Mouse (Mus musculus) liver, adult 2 months (tissue): ENCODE results near the gene Nmur2. TPM values are rescaled to one million over a fixed set of nuclear protein-coding genes. Genes with fewer than 3 reads are reported as not detected.

Source experiments
- DNase-seq: peaks from one replicate; pipeline ENCODE4 v3.0.0-alpha.2; 2011; ENCODE audit warnings: low read depth, low spot score; ENCODE audit errors: extremely low read depth
- H3K27ac ChIP-seq: fragments of 200-500 bp; replicated peaks from 2 replicates; pipeline ENCODE4 v1.5.1; 2012; ENCODE audit warnings: low read depth, mild to moderate bottlenecking, control low read depth, inconsistent platforms, low read length; ENCODE audit not compliant: insufficient read depth
- H3K27me3 ChIP-seq: fragments of 200-500 bp; 2 replicates; pipeline ENCODE4 v1.6.1; 2012; ENCODE audit warnings: mild to moderate bottlenecking, moderate library complexity, low read length, inconsistent platforms; ENCODE audit not compliant: control insufficient read depth, insufficient read depth
- H3K36me3 ChIP-seq: fragments of 200-500 bp; 2 replicates; pipeline ENCODE4 v1.6.1; 2012; ENCODE audit warnings: low read length, inconsistent platforms; ENCODE audit not compliant: control insufficient read depth, insufficient read depth
- H3K4me1 ChIP-seq: fragments of 200-500 bp; 2 replicates; pipeline ENCODE4 v1.6.1; 2011; ENCODE audit warnings: low read length; ENCODE audit not compliant: control insufficient read depth, insufficient read depth
- H3K4me3 ChIP-seq: fragments of 200-500 bp; 2 replicates; pipeline ENCODE4 v1.5.1; 2011; ENCODE audit warnings: low read depth, mild to moderate bottlenecking, control low read depth, low read length, moderate library complexity; ENCODE audit not compliant: insufficient read depth
- H3K79me2 ChIP-seq: fragments of 200-500 bp; 2 replicates; pipeline ENCODE4 v1.6.1; 2012; ENCODE audit warnings: inconsistent platforms, mild to moderate bottlenecking, low read length, moderate library complexity; ENCODE audit not compliant: control insufficient read depth, insufficient read depth
- H3K9ac ChIP-seq: fragments of 200-500 bp; 2 replicates; pipeline ENCODE4 v1.6.1; 2012; ENCODE audit warnings: low read depth, mild to moderate bottlenecking, control low read depth, inconsistent platforms, low read length
- CTCF ChIP-seq: fragments of 200-500 bp; IDR thresholded peaks from 2 replicates; pipeline ENCODE4 v1.5.1; 2011; ENCODE audit warnings: low read depth, low read length, control low read depth
- POLR2A ChIP-seq: fragments of 200-500 bp; IDR thresholded peaks from 2 replicates; pipeline ENCODE4 v1.6.1; 2011; ENCODE audit warnings: low read length, control low read depth; ENCODE audit not compliant: insufficient read depth; ENCODE audit errors: extremely low read depth
- WGBS: fragments of 180-500 bp; shearing (Covaris S2); methylation state at CpG from one replicate; pipeline ENCODE4 v1.1.7; 2018; 5-methylcytosine and 5-hydroxymethylcytosine counted together
- polyA plus RNA-seq: library from polyadenylated mRNA; depleted of rRNA; stranded (reverse); fragments of >200 nt; gene quantifications from 2 replicates; pipeline ENCODE4 v1.2.3, GENCODE M21; 2012
- total RNA-seq: library from RNA; depleted of rRNA; stranded (reverse); fragments of >200 nt; gene quantifications from 2 replicates; pipeline ENCODE4 v1.2.3, GENCODE M21; 2014

Nmur2 gene
- total and polyA plus RNA-seq, 2 experiments = not detected

DNA sequence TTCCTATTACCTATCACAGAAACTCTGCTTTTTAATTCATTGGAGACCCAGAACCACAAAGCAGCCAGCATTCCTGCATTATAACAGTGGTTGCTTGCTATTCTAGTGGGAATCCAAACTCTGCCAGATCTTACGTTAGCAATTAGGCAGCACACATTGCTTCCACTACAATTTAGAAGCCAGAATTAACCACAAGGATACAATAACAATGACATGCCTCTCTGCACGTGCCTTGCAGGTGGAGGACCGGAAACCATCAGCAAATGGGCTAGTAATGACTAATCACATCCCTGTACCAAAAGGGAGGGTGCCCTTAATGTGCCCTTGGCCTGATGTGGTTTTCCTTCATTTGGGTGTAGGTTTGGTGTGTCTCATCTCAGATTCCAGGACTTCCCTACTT is 32.5 kb downstream of the Nmur2 start:
- 65% methylated on average over 3 of the region's 3 CpGs for WGBS

DNA sequence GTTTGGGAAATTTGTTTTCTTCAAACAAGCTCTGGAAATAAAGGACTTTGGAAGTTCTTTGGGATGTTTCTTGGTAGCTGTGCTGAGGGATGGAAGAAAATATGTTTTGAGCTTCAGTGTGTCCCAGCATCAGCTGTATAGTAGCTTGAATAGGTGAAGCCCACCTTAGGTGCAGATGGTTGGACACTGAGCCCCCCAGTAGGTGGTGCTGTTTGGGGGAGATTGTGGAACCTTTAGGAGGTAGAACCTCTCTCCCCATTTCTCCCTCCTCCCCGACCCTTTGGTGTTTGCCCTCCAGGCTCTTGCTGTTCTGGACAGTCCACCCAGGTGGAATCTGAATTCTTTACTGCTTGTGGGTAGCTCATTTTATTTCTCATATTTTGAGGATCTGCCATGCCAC is 48.0 kb downstream of the Nmur2 start:
- DNase-seq = no peak
- Histone ChIP-seq H3K4me1 (no peaks in the 10 kb centered on the region), H3K36me3 (no peaks in the 10 kb centered on the region), H3K9ac (no peak overlapping the region), H3K4me3 (no peak overlapping the region), H3K79me2 (no peaks in the 10 kb centered on the region), H3K27ac (no peak overlapping the region), H3K27me3 (no peaks in the 10 kb centered on the region)
- 30% methylated on average over 1 of the region's 1 CpGs for WGBS
- no peak for TF ChIP-seq POLR2A
- TF ChIP-seq CTCF = no peak

More for the DNA sequence above, 32.5 kb downstream of the Nmur2 start:
- no peak overlapping the region for H3K9ac ChIP-seq
- H3K79me2 ChIP-seq = no peaks in the 10 kb centered on the region
- H3K4me3 ChIP-seq = no peak overlapping the region
- TF ChIP-seq CTCF = no peak
- TF ChIP-seq POLR2A = no peak
- no peak overlapping the region for H3K27ac ChIP-seq
- no peak for DNase-seq
- no peaks in the 10 kb centered on the region for H3K36me3 ChIP-seq
- H3K4me1 ChIP-seq = no peaks in the 10 kb centered on the region
- H3K27me3 ChIP-seq = no peaks in the 10 kb centered on the region

DNA sequence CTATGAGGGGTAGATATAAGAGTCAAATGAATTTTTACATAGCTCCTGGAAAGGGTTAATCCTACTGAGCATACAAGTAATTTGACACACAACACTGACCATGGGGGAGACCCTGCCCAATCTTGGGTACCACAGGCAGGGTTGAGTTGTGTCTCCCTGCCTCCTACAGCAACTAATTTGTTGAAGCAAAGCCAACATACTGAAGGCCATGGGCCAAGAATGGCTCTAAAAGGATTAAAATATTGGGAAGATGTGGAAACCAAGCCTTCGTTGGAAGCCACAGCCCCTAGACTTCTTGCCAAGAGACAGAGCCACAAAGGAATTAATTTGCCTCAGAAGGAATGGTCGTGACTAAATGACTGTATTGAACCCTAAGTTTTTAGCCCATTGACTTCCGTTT is 48.7 kb downstream of the Nmur2 start:
- Histone ChIP-seq H3K27me3 (no peaks in the 10 kb centered on the region), H3K79me2 (no peaks in the 10 kb centered on the region), H3K27ac (no peak overlapping the region), H3K9ac (no peak overlapping the region), H3K4me1 (no peaks in the 10 kb centered on the region), H3K4me3 (no peak overlapping the region), H3K36me3 (no peaks in the 10 kb centered on the region)
- no peak for DNase-seq
- TF ChIP-seq CTCF (no peak), POLR2A (no peak)
- 60% methylated on average over 3 of the region's 3 CpGs for WGBS

DNA sequence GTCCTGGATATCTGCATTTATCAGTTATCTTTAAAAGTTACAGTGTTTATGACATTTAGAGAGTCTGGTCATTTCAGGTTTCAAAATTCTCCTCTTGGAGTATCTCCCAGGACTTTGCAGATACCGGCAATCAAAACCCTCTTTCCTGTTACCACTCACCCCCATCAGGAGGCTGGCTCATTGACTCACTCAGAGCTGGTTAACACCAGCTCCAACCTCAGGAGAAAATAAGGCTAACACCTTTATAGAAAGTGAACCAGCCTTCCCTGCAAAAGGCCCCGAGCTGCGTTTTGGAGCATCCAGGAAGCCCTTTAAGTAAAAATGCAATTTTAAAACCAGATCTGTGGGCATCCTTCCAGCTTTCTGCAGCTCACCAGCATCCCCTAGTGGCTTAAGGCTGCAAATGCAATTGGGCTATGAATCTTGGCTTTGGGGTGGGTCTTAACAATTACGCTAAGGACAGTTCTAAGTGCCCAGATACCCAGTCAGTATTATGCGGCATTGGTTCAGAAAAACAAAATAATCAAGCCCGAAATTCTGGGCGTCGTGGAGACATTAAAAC is 49.2 kb downstream of the Nmur2 start:
- Histone ChIP-seq H3K4me1 (no peaks in the 10 kb centered on the region), H3K27me3 (no peaks in the 10 kb centered on the region), H3K36me3 (no peaks in the 10 kb centered on the region), H3K9ac (no peak overlapping the region), H3K27ac (no peak overlapping the region), H3K4me3 (no peak overlapping the region), H3K79me2 (no peaks in the 10 kb centered on the region)
- 12% methylated on average over 8 of the region's 8 CpGs for WGBS
- peak; percentile 1 for DNase-seq
- TF ChIP-seq POLR2A (no peak), CTCF (peak; percentile 78)

DNA sequence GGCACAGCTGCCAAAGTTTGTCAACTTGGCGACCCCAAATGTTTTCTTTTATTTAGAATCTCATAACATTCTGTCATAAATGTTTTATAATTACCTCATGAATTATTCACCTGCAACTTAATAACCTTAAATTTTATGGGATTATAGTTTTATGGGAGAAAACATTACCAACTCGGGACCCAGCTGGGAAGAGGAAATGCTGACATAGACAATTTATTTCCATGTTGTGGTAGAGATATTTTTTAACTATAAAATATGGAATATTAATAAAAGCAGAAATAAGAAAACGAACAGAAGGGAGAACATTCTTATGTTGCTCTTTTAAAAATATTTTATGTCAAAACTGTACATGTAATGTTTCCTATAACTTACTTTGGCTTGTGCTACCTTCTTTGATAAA is 56.2 kb downstream of the Nmur2 start:
- no peaks in the 10 kb centered on the region for H3K79me2 ChIP-seq

DNA sequence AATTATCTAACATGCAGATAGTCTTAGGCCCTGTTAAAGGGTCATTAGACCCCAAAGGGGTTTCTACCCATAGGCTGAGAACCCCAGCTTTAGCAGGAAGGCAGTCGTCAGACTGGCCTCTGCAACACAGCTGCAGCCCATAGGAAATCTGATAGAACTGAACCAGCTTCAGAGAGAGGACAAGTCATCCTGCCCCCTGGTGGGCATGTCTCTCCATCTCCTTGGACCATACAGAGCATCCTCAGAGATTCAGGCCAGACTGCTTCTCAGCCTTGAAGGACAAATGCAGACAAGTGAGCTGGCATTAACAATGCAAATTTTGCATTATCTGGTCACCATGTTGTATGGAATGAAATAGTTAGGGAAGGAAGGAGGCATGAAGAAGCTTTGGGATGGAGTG is 59.2 kb downstream of the Nmur2 start:
- H3K9ac ChIP-seq = no peak overlapping the region
- no peaks in the 10 kb centered on the region for H3K27me3 ChIP-seq
- WGBS = 39% methylated on average over 1 of the region's 1 CpGs
- TF ChIP-seq CTCF (peak; percentile 40; the same call in 1 of the 2 replicates), POLR2A (no peak)
- no peaks in the 10 kb centered on the region for H3K79me2 ChIP-seq
- H3K4me3 ChIP-seq = no peak overlapping the region
- no peaks in the 10 kb centered on the region for H3K4me1 ChIP-seq
- H3K27ac ChIP-seq = no peak overlapping the region
- peak; percentile 6 for DNase-seq
- H3K36me3 ChIP-seq = no peaks in the 10 kb centered on the region

More for the DNA sequence above, 56.2 kb downstream of the Nmur2 start:
- Histone ChIP-seq H3K27ac (no peak overlapping the region), H3K27me3 (no peaks in the 10 kb centered on the region), H3K4me1 (no peaks in the 10 kb centered on the region), H3K36me3 (no peaks in the 10 kb centered on the region), H3K9ac (no peak overlapping the region), H3K4me3 (no peak overlapping the region)
- no peak for DNase-seq
- 61% methylated on average over 3 of the region's 3 CpGs for WGBS
- no peak for TF ChIP-seq CTCF
- TF ChIP-seq POLR2A = no peak
